Mouse (Mus musculus) heart, embryonic 13.5 days (tissue): Measurements from ENCODE around the gene Hist1h2ad. TPM values are rescaled to one million over a fixed set of nuclear protein-coding genes. Genes with fewer than 3 reads are reported as not detected.
"Not testable (repeated sequence)": the region's sequence is repeated elsewhere in the genome, so short reads cannot be mapped to it uniquely, and the experiment has no call there.

Experiments used
- ATAC-seq: fragments of 200-750 bp; cut with Nextera tagmentation; 2 replicates; pipeline ENCODE4 v1.8.0; 2017; ENCODE audit warnings: moderate TSS enrichment; ENCODE audit not compliant: insufficient number of reproducible peaks, low FRiP score, low TSS enrichment; ENCODE audit errors: extremely low read depth
- H3K27ac ChIP-seq: fragments of 300-500 bp; sonication (generic); replicated peaks from 2 replicates; pipeline ENCODE4 v1.5.1; 2015; ENCODE audit warnings: moderate library complexity, mild to moderate bottlenecking, inconsistent platforms
- H3K27me3 ChIP-seq: fragments of 300-500 bp; sonication (generic); replicated peaks from 2 replicates; pipeline ENCODE4 v1.6.1; 2015; ENCODE audit warnings: mild to moderate bottlenecking, inconsistent platforms
- H3K36me3 ChIP-seq: fragments of 300-500 bp; sonication (generic); 2 replicates; pipeline ENCODE4 v1.6.1; 2015; ENCODE audit warnings: mild to moderate bottlenecking, inconsistent platforms
- H3K4me1 ChIP-seq: fragments of 300-500 bp; sonication (generic); 2 replicates; pipeline ENCODE4 v1.6.1; 2015; ENCODE audit warnings: inconsistent platforms
- H3K4me2 ChIP-seq: fragments of 300-500 bp; sonication (generic); 2 replicates; pipeline ENCODE4 v1.6.1; 2015; ENCODE audit warnings: inconsistent platforms, mild to moderate bottlenecking, moderate library complexity
- H3K4me3 ChIP-seq: fragments of 300-500 bp; sonication (generic); 2 replicates; pipeline ENCODE4 v1.5.1; 2015; ENCODE audit warnings: moderate library complexity, mild to moderate bottlenecking, inconsistent platforms
- H3K9ac ChIP-seq: fragments of 300-500 bp; sonication (generic); 2 replicates; pipeline ENCODE4 v1.6.1; 2015; ENCODE audit warnings: inconsistent platforms, mild to moderate bottlenecking, moderate library complexity
- H3K9me3 ChIP-seq: fragments of 300-500 bp; sonication (generic); 2 replicates; pipeline ENCODE4 v1.6.1; 2016; ENCODE audit warnings: inconsistent platforms
- WGBS: fragments of 180-500 bp; shearing (Covaris S2); methylation state at CpG from one replicate; pipeline ENCODE4 v1.1.7; 2015; ENCODE audit warnings: mixed read lengths; 5-methylcytosine and 5-hydroxymethylcytosine counted together
- polyA plus RNA-seq: library from polyadenylated mRNA; unstranded; fragments of >200 nt; fragmentation: Nextera tagmentation; extraction: Ambion mirVana; gene quantifications from 2 replicates; pipeline ENCODE4 v1.2.1, GENCODE M21; 2015

Gene Hist1h2ad
- polyA plus RNA-seq, 1 experiment from 2014 or later = 0.60 TPM

GRCm38 (mm10) chr13:23533560-23534367, 40.4 kb upstream of the Hist1h2ad start, which contains the start of gene Hist1h2af:
Gene Hist1h2af, plus strand, starts transcription at chr13:23533906.
- not testable (repeated sequence) for H3K36me3 ChIP-seq, ATAC-seq, H3K27me3 ChIP-seq, H3K9me3 ChIP-seq
- peak within 1 kb of the TSS; percentile 70 for H3K4me3 ChIP-seq
- H3K9ac ChIP-seq = peak within 1 kb of the TSS; percentile 84
- peaks cover 47% of the 10 kb centered on the region for H3K4me1 ChIP-seq
- 1% methylated on average over 29 of the region's 53 CpGs for WGBS
- H3K27ac ChIP-seq = peak within 1 kb of the TSS; percentile 99
- H3K4me2 ChIP-seq = peak within 1 kb of the TSS; percentile 81

GRCm38 (mm10) chr13:23534368-23535131, 39.6 kb upstream of the Hist1h2ad start:
- Histone ChIP-seq H3K27me3 (no peaks in the 10 kb centered on the region), H3K4me1 (peaks cover 42% of the 10 kb centered on the region), H3K27ac (peak overlapping the region; percentile 99), H3K4me2 (peak overlapping the region; percentile 81), H3K9me3 (no peaks in the 10 kb centered on the region), H3K9ac (peak overlapping the region; percentile 84), H3K36me3 (no peaks in the 10 kb centered on the region), H3K4me3 (peak overlapping the region; percentile 70)
- no peak for ATAC-seq
- under 1% methylated on average over 15 of the region's 15 CpGs for WGBS

DNA sequence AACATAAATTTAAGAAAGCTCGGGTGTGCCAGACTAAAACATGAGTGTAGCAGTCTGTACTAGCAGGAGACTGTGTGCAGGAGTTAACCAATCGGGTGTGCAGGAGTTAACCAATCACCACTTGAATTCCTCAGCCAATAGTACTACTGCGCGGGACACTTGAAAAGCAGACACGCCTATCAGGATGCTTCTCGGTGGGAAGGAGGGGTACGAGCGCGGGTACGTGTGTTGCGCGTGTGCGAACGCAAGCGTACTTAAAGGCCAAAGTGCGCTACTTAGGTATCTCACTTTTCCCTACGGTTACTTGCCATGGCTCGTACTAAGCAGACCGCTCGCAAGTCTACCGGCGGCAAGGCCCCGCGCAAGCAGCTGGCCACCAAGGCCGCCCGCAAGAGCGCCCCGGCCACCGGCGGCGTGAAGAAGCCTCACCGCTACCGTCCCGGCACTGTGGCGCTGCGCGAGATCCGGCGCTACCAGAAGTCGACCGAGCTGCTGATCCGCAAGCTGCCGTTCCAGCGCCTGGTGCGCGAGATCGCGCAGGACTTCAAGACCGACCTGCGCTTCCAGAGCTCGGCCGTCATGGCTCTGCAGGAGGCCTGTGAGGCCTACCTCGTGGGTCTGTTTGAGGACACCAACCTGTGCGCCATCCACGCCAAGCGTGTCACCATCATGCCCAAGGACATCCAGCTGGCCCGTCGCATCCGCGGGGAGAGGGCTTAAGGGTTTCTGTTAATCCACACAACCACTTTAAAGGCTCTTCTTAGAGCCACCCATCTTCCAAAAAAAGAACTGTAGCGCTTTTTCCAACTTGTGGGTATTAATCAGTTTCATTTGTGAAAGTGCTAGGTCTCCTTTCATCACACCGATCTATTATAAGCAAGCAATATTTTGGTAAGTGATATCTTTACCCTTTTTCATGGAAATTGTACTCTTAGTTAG, 38.8 kb upstream of the Hist1h2ad start, which contains the start of gene Hist1h3g:
Gene Hist1h3g (plus strand): TSS at position 286 of the 939 bp plus-strand sequence.
- peak; percentile 87 for ATAC-seq
- H3K4me2 ChIP-seq = peak within 1 kb of the TSS; percentile 81
- H3K27ac ChIP-seq = peak within 1 kb of the TSS; percentile 99
- H3K4me3 ChIP-seq = peak within 1 kb of the TSS; percentile 70
- peaks cover 42% of the 10 kb centered on the region for H3K4me1 ChIP-seq
- H3K36me3 ChIP-seq, H3K9me3 ChIP-seq, H3K27me3 ChIP-seq: not testable (repeated sequence)
- peak within 1 kb of the TSS; percentile 84 for H3K9ac ChIP-seq
- WGBS = 1% methylated on average over 49 of the region's 62 CpGs

GRCm38 (mm10) chr13:23536076-23536822, 37.9 kb upstream of the Hist1h2ad start:
- WGBS = 27% methylated on average over 7 of the region's 7 CpGs
- H3K4me1 ChIP-seq = peaks cover 42% of the 10 kb centered on the region
- H3K9me3 ChIP-seq = no peaks in the 10 kb centered on the region
- H3K4me2 ChIP-seq = peak overlapping the region; percentile 81
- H3K27ac ChIP-seq = peak overlapping the region; percentile 99
- peak overlapping the region; percentile 84 for H3K9ac ChIP-seq
- no peaks in the 10 kb centered on the region for H3K27me3 ChIP-seq
- no peak for ATAC-seq
- no peaks in the 10 kb centered on the region for H3K36me3 ChIP-seq
- H3K4me3 ChIP-seq = peak overlapping the region; percentile 70

DNA sequence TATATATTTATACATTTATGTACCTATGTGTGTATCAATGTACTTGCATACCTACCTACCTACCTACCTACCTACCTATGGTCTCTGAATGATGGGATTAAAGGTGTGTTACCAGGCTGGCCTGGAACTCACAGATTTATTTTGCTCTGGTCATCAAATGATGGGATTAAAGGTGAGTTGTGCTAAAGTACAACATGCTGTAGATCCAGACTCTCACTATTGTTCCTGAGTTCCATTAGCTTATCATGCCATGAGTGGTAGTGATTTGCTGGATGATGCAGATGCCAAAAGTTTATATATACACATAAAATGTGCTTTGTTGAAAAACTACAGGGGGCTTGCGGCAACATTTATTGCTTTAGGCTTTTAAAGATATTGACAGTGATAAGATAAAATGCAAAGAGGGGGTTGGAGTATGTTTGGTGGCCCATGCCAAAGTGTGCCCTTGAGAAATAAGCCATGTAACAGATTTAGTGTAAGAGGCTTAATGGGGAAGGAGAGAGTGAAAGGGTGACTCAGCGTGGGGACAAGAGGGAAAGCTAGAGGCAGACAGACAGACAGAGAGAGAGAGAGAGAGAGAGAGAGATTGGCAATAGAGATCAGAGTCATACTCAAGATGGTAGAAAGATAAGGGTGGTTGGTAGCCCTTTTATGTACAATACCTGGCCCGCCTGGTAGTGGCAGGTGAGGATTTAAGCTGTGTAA, 37.0 kb upstream of the Hist1h2ad start:
- Histone ChIP-seq H3K27me3 (no peaks in the 10 kb centered on the region), H3K9me3 (no peaks in the 10 kb centered on the region), H3K4me1 (peaks cover 41% of the 10 kb centered on the region), H3K4me2 (peak overlapping the region; percentile 81), H3K36me3 (no peaks in the 10 kb centered on the region), H3K9ac (0 out of 2 replicates have a peak overlapping the region, but pooled peaks have one; percentile 84), H3K4me3 (peak overlapping the region; percentile 70), H3K27ac (no peak overlapping the region)
- 75% methylated on average over 3 of the region's 3 CpGs for WGBS
- no peak for ATAC-seq

DNA sequence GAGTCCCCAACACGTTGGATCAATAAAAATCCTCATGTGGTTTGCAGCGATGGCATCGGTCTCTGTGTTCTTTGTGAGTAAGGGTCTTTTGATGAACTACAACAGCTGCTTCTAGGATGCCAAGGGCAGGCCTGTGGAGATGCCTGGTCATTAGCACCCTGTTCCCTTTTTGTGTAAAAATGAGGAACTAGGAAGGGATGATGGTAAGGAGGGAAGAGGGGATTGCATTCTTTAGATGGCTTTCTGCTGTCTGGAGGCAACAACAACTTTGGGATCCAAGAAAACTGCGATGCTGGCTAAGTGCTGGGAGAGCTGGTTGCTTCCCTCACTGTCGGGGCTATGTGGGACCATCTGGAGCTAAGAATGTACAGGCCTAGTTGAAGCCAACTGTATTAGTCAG, 35.9 kb upstream of the Hist1h2ad start:
- H3K4me2 ChIP-seq = no peak overlapping the region
- H3K9ac ChIP-seq = no peak overlapping the region

DNA sequence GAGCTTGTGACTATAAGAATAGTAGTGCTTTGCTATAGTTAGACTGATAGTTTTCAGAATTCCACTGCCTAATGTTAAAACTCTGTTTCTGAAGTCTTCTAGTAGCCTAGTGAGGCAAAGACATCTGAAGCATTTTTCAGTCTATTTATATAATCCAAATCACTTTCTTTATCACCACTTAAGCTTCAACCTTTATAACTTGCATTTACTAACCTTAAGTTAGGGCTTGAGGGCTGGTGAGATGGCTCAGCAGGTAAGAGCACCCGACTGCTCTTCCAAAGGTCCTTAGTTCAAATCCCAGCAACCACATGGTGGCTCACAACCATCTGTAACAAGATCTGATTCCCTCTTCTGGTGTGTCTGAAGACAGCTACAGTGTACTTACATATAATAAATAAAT, 34.4 kb upstream of the Hist1h2ad start:
- H3K4me1 ChIP-seq = peaks cover 28% of the 10 kb centered on the region
- 63% methylated on average over 1 of the region's 1 CpGs for WGBS
- not testable (repeated sequence) for H3K9ac ChIP-seq, H3K36me3 ChIP-seq, H3K27ac ChIP-seq, H3K27me3 ChIP-seq, H3K9me3 ChIP-seq, H3K4me2 ChIP-seq, H3K4me3 ChIP-seq, ATAC-seq

More for the DNA sequence above, 35.9 kb upstream of the Hist1h2ad start:
- Histone ChIP-seq H3K27me3 (no peaks in the 10 kb centered on the region), H3K4me1 (peaks cover 37% of the 10 kb centered on the region), H3K9me3 (no peaks in the 10 kb centered on the region), H3K36me3 (no peaks in the 10 kb centered on the region), H3K4me3 (no peak overlapping the region), H3K27ac (no peak overlapping the region)
- no peak for ATAC-seq
- WGBS = 83% methylated on average over 5 of the region's 5 CpGs

- no peak overlapping the region for H3K4me3 ChIP-seq
- H3K9ac ChIP-seq = no peak overlapping the region
- no peaks in the 10 kb centered on the region for H3K9me3 ChIP-seq
- H3K36me3 ChIP-seq = no peaks in the 10 kb centered on the region
- H3K27me3 ChIP-seq = no peaks in the 10 kb centered on the region
- WGBS = 81% methylated on average over 3 of the region's 3 CpGs
- no peak for ATAC-seq
- H3K27ac ChIP-seq = no peak overlapping the region
- no peak overlapping the region for H3K4me2 ChIP-seq
- H3K4me1 ChIP-seq = peaks cover 18% of the 10 kb centered on the region
Measured at GRCm38 (mm10) chr13:23541497-23541896, 32.7 kb upstream of the Hist1h2ad start.

- H3K4me1 ChIP-seq, H3K9me3 ChIP-seq, H3K36me3 ChIP-seq, H3K27me3 ChIP-seq, ATAC-seq: not testable (repeated sequence)
- 10% methylated on average over 3 of the region's 3 CpGs for WGBS
- Histone ChIP-seq H3K4me3 (peak overlapping the region; percentile 58), H3K4me2 (peak overlapping the region; percentile 83), H3K9ac (peak overlapping the region; percentile 79), H3K27ac (peak overlapping the region; percentile 90)
Measured at GRCm38 (mm10) chr13:23542225-23542980, 31.8 kb upstream of the Hist1h2ad start.
